Mouse (Mus musculus) spleen, embryonic (tissue): Measurements from ENCODE around the gene Gm17693.
"Not testable (repeated sequence)": the region's sequence is repeated elsewhere in the genome, so short reads cannot be mapped to it uniquely, and the experiment has no call there.

ENCODE experiments used
- CTCF ChIA-PET: fragments of 350-600 bp; sonication (Branson Sonifier 250); formaldehyde crosslinking; loops from one replicate; lab custom pipeline; 2022; lab: Charles Lee

The Gm17693 gene

DNA sequence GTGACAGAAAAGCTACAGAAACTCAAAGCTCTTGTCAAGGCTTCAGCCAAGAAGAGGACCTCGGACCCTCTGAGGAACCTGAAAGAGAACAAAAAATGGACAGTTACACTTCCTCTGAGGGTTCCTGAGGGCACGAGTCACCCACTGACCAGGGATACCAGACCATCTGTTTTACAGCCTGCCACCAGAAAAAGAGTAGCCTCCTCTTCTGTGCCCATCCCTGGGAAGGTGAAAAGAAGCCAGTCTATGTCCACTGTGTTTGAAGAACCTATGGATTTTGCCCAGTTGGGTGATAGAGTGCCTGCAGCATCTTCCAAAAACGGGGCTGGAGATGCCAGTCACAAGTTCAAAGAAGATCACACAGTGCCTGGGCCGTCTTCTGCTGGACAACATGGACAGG, at the start of gene Gm17693:
TSS of gene Gm17693 (plus strand) at position 301 of the 400 bp plus-strand sequence.
- CTCF ChIA-PET = not testable (repeated sequence)
